Mouse (Mus musculus): Measurements from ENCODE around the gene Blzf1.

- TF ChIP-seq POLR2A (IDR thresholded peaks at IDR 0.05; ENCODE audit: borderline replicate concordance, control insufficient read depth, low read depth, low read length) = no peak
- no peak for TF ChIP-seq CTCF (IDR thresholded peaks at IDR 0.05; ENCODE audit: control insufficient read depth, insufficient read depth, low read length)
These were observed 633 bp upstream of the Blzf1 start for GRCm38 (mm10) chr1:164307922-164308321.

All from bone marrow, adult 2 months (tissue).